Mouse (Mus musculus) left cerebral cortex, adult 18-20 months (tissue): ENCODE results near the gene Sbno1. TPM values are rescaled to one million over a fixed set of nuclear protein-coding genes. Genes with fewer than 3 reads are reported as not detected.
"Not testable (repeated sequence)": the region's sequence is repeated elsewhere in the genome, so short reads cannot be mapped to it uniquely, and the experiment has no call there.

Experiments used
- DNase-seq, 2 experiments: peaks; one replicate each; pipeline ENCODE4 v3.0.0; 2021 to 2022; ENCODE audit warnings: low spot score in 2 of 2, mixed read lengths in 1 of 2
- total RNA-seq, 2 experiments: library from RNA; stranded (reverse); gene quantifications; 2 replicates each; pipeline ENCODE4 v1.2.3; 2021

The Sbno1 gene
- total RNA-seq, 2 experiments from 2014 or later: 175 to 185 TPM

GRCm38 (mm10) chr5:124376401-124376800, 49.4 kb downstream of the Sbno1 start:
- no peak for DNase-seq

GRCm38 (mm10) chr5:124374298-124374697, 51.5 kb downstream of the Sbno1 start:
- DNase-seq: no peak

GRCm38 (mm10) chr5:124366721-124367120, 59.1 kb downstream of the Sbno1 start:
- DNase-seq: no peak

- no peak for DNase-seq
Observed at GRCm38 (mm10) chr5:124365754-124366153, 60.0 kb downstream of the Sbno1 start.

GRCm38 (mm10) chr5:124364173-124364918, 61.5 kb downstream of the Sbno1 start:
- DNase-seq: peak in 1 of 2 experiments; percentile 33

- DNase-seq: not testable (repeated sequence)
Observed at GRCm38 (mm10) chr5:124362982-124363381, 62.8 kb downstream of the Sbno1 start, which contains the start of gene Cdk2ap1. Gene Cdk2ap1, minus strand, starts transcription at chr5:124363082.

- no peak for DNase-seq
Observed at GRCm38 (mm10) chr5:124359641-124360040, 66.2 kb downstream of the Sbno1 start.

- DNase-seq: no peak
Observed at GRCm38 (mm10) chr5:124356695-124357094, 69.1 kb downstream of the Sbno1 start.

- no peak for DNase-seq
Observed at GRCm38 (mm10) chr5:124355425-124355959, 70.3 kb downstream of the Sbno1 start.

- peak in 1 of 2 experiments; percentile 27 for DNase-seq
Observed at GRCm38 (mm10) chr5:124354574-124355424, 71.0 kb downstream of the Sbno1 start.

GRCm38 (mm10) chr5:124353726-124354547, 71.9 kb downstream of the Sbno1 start:
- peak in 1 of 2 experiments; percentile 46 for DNase-seq

GRCm38 (mm10) chr5:124353011-124353725, 72.6 kb downstream of the Sbno1 start:
- no peak for DNase-seq

GRCm38 (mm10) chr5:124352141-124352920, 73.5 kb downstream of the Sbno1 start:
- DNase-seq: peak; percentile 53 to 75

- no peak for DNase-seq
Observed at GRCm38 (mm10) chr5:124351604-124352003, 74.2 kb downstream of the Sbno1 start.

GRCm38 (mm10) chr5:124351111-124351560, 74.7 kb downstream of the Sbno1 start:
- DNase-seq: peak; percentile 61 to 82

- DNase-seq: no peak
Observed at GRCm38 (mm10) chr5:124350350-124350749, 75.5 kb downstream of the Sbno1 start.

GRCm38 (mm10) chr5:124349196-124349595, 76.6 kb downstream of the Sbno1 start:
- peak in 1 of 2 experiments; percentile 25 for DNase-seq

GRCm38 (mm10) chr5:124342897-124343296, 82.9 kb downstream of the Sbno1 start:
- DNase-seq: no peak

- not testable (repeated sequence) for DNase-seq
Observed at GRCm38 (mm10) chr5:124341753-124342339, 84.0 kb downstream of the Sbno1 start.
